Mouse (Mus musculus) embryonic fibroblast, embryonic 13.5 days (primary cell): ENCODE results near the gene Gm42715.

Source experiments
- CTCF ChIP-seq: IDR thresholded peaks from 2 replicates; pipeline ENCODE4 v1.5.1; 2011; ENCODE audit warnings: mild to moderate bottlenecking, control low read depth, low read length, moderate library complexity, borderline replicate concordance; ENCODE audit not compliant: insufficient read depth
- POLR2A ChIP-seq: IDR thresholded peaks from 2 replicates; pipeline ENCODE4 v1.6.1; 2011; ENCODE audit warnings: low read depth, mild to moderate bottlenecking, control low read depth, low read length, moderate library complexity

DNA sequence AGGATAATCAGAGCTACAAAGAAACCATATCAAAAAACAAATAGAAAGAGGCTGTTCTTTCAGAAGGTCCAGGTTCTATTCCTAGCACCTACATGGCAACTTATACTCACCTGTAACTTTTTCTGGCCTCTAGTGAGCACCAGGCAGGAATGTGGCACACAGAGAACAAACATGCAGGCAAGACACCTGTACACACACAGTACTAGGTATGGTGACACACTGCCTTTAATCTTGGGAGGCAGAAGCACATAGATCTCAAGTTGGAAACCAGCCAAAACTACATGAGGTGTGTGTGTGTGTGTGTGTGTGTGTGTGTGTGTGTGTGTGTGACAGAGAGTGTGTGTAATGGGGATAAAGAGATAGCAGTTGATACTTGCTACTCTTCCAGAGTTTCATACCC is 24.7 kb upstream of the Gm42715 start:
- TF ChIP-seq CTCF (no peak), POLR2A (no peak)
